Mouse (Mus musculus): ENCODE measurements around the gene Mum1. TPM values are rescaled to one million over a fixed set of nuclear protein-coding genes. Genes with fewer than 3 reads are reported as not detected.
"Not testable (repeated sequence)": the region's sequence is repeated elsewhere in the genome, so short reads cannot be mapped to it uniquely, and the experiment has no call there.

The Mum1 gene
- total RNA-seq, 2 experiments from 2014 or later: 15.2 to 19.4 TPM

DNA sequence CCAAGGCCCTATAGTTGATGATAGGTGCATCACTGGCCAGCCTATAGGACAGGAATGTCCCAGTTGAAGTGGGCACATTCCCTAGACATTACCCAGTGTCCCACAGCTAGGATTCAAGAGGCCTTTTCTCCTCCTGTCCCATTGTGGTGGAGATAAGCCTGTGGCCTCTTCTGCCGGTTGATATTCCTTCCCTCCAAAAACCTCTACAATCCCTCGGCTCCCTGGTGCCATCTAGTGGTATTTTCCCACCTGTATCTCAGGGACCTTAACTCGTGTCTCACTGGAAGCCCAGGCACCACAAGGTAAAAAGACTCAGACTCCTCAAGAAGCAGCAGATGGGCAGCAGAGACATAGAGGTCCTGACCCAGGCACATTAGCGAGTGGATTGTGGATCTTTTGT is 19.4 kb downstream of the Mum1 start:
- peak; percentile 74 for DNase-seq
- intact Hi-C loops (cut with DNase I; ENCODE audit: low total_unique reads): loop anchor here (2.0 kb wide), 2 partner anchors 43 to 69 kb away; no protein-coding TSS in a partner anchor

DNA sequence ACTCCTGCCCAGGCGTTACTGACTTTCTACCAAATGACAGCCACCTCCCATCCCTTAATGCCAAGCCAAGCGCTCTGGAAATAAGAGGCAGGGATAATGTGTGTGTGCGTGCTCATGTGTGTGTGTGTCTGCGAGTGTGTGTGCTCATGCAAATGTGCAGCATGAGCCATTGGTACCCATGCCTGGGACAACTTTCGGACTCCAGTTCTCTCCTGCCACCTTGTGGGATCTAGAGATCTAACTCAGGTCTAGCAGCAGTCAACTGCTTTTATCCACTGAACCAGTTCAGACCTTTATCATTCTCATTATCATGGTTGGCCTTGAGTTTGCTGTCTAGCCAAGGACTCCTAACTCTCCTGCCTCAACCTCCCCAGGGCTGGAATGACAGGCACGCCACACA is 21.6 kb downstream of the Mum1 start:
- intact Hi-C loops (cut with DNase I; ENCODE audit: low total_unique reads): no loop called here

GRCm38 (mm10) chr10:80248437-80248836 is 22.2 kb downstream of the Mum1 start:
- intact Hi-C loops (cut with DNase I; ENCODE audit: low total_unique reads); DNase-seq: not testable (repeated sequence)

More for the DNA sequence above, 21.6 kb downstream of the Mum1 start:
- no peak for DNase-seq

DNA sequence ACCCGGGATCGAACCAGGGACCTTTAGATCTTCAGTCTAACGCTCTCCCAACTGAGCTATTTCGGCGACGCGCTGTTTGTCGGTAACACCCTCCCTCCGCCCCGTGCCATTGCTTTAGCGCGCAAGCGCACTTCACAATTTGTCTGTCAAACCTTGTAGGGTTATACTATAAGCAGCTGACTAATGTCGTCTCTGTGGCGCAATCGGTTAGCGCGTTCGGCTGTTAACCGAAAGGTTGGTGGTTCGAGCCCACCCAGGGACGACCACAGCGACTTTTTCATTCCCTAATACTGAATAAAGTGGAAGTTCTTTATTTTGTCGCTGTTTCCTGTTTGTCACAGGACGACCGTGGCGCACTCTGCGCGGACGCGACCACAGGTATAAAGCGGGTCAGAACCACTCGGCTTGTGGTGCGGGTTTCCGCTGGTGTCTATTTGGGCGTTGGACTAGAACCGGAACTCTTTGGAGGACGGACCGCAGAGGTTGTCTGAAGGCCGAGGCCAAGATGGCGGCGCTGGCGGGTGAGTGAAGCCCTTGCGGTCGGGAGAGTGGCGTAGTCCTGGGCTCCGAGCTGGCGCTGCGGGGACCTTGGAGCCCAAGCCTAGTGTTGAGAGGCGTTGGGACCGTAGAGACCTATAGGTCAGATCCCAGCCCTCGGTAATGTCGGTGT is 22.9 kb downstream of the Mum1 start, which contains the start of gene Ndufs7:
Gene Ndufs7 (plus strand): TSS at position 151 of the 670 bp plus-strand sequence.
- peak; percentile 89 for DNase-seq
- intact Hi-C loops (cut with DNase I; ENCODE audit: low total_unique reads): no loop called here

DNA sequence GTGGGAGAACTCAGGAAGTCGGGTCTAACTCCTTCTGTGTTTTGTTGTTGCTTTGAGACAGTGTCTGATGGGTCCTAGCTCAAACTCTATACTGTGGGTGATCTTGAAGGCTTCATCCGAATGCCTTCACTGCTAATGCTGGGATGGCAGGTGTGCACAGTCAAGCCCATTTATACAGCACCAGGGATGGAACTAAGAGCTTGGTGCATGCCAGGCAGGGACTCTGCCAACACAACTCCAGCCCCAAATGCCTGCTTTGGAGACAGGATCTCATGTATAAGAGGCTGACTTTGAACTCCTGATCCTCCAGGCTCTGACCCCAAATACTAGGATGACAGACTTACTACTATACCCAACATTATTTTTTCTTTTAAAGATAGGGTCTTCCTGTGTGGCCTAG is 23.8 kb downstream of the Mum1 start:
- intact Hi-C loops (cut with DNase I; ENCODE audit: low total_unique reads): no loop called here
- DNase-seq: no peak

- no peak for DNase-seq
- intact Hi-C loops (cut with DNase I; ENCODE audit: low total_unique reads): no loop called here
Observed at GRCm38 (mm10) chr10:80250573-80250972, 24.3 kb downstream of the Mum1 start.

DNA sequence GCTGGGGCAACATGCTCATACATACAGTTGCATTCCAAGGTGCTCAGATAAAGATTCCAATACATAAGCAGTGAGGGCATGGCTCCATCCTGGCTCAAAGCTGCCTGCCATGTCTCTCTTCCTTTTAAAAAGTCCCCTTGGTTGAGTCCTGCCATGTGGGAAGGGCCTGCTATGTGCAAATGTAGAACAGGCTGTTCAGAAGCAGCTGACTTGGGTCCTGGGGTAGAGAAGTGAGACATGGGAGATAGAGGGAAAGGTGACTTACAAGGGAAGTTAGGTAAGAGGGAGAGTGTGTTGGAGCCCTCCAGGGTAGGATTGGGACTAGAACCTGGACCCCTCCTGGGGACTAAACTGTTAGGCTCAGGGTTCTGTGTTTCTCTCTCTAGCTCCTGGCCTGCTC is 25.8 kb downstream of the Mum1 start:
- DNase-seq: no peak
- intact Hi-C loops (cut with DNase I; ENCODE audit: low total_unique reads): no loop called here

DNA sequence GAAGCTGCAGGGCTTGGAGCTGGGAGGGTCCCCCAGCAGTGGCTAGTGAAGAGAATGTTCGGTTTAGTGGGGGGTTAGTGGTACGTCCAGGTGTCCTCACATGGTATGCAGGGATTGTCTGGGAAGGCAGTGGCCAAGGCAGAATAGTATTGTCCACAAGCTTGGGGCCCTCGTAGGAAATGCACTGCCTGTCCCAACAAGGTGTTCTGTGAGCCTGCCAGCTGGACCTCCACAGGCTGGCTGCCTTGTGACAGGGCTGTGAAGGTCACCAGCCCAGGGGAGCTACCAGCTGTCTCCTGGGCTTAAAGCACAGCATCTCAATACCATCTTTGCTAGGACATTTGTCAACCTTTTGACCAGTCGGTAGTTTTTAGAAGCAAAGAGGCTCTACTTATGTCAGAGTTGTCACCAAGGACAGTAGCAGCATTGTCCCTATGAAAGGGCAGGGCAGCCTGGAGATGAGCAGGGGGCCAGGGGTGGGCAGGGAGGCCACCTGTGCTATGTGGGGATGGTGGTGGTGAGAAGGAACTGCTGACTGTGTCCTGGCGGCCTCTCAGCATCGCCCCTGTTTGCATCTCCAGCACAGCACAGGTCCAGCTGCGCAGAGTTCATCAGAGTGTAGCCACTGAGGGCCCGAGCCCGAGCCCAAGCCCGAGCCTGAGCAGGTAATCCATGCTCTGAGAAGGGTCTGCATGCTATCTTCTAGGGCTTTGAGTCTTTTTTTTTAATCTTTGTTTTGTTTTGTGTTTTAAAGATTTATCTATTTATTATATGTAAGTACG is 26.4 kb downstream of the Mum1 start:
- intact Hi-C loops (cut with DNase I; ENCODE audit: low total_unique reads): no loop called here
- no peak for DNase-seq

DNA sequence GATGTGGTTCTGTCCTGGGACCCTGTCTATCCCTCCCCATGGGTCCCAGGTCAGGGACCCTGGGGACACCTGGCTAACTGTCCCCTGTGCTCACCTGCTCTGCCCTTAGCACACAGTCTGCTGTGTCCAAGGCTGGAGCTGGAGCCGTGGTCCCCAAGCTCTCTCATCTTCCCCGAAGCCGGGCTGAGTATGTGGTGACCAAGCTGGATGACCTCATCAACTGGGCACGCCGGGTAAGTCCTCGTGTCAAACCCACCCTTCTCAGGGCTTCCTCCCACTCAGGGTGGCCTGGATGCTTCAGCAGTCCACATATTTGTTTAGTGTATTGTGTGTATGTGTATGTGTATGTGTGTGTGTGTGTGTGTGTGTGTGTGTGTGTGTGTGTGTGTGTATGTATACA is 27.3 kb downstream of the Mum1 start:
- intact Hi-C loops (cut with DNase I; ENCODE audit: low total_unique reads): no loop called here
- DNase-seq: no peak

DNA sequence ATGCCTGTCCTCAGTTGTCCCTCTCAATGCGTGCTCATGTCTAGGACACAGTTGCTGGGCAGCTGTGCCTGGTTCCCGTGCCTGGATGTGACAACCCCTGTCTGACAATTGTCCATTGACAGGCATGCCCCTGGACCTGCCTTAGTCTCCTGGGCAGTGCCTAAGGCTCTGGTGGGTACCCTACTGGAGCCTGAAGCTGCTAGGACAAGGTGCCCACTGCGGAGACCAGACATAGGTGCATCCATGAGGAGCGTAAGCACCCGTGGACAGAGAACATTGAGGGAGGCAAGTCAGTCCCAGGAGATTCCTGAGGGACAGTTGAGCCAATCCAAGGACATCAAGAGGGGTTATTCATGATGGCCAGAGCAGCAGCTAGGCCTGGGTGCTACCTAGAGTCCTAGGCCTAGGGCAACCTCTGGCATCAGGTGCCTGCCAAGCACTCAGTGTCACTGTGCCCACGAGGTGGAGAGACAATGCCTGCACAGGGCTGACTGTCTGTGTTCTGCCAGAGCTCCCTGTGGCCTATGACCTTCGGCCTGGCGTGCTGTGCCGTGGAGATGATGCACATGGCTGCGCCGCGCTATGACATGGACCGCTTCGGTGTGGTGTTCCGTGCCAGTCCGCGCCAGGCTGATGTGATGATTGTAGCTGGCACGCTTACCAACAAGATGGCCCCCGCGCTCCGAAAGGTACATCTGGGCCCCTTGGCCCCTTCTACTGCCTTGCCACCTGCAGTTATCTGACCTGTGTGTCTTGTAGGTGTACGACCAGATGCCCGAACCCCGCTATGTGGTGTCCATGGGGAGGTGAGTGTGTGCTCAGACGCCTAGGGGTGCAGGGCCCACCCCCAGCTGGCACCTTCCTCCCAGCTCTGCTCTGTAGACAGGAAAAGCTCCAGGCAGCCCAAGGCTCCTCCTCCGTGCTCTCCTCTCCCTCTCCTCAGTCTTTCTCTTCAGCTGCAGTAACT is 28.4 kb downstream of the Mum1 start:
- intact Hi-C loops (cut with DNase I; ENCODE audit: low total_unique reads): no loop called here
- DNase-seq: no peak

DNA sequence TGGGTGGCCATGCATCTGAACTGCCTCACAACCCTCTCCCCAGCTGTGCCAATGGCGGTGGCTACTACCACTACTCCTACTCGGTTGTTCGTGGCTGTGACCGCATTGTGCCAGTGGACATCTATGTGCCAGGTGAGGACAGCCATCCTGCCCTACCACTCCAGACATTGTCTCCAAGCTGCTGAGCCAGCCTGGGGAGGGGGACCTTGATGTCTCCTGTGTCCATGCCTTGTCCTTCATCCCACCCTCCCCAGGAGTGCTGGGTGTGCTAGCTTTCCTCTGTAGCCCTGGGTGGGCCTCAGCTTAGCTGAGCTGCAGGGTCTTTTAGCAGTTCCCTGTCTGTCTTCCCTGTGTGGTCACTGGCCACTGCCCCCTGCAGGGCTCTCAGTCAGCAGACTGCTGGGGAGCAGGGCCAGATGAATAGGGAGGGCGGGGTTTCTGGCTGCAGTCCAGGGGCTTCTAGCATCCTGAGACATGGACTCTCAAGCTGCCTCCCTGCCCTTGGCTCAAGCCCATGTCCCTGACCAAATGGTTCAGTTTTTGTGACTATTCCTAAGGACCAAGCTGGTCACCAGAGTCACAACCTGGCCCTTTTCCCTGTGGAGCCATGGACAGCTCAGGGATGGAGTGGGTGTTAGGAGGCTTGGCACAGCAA is 29.8 kb downstream of the Mum1 start:
- intact Hi-C loops (cut with DNase I; ENCODE audit: low total_unique reads): no loop called here
- peak; percentile 54 for DNase-seq

GRCm38 (mm10) chr10:80257936-80258335 is 31.7 kb downstream of the Mum1 start:
- DNase-seq: no peak
- intact Hi-C loops (cut with DNase I; ENCODE audit: low total_unique reads): no loop called here

DNA sequence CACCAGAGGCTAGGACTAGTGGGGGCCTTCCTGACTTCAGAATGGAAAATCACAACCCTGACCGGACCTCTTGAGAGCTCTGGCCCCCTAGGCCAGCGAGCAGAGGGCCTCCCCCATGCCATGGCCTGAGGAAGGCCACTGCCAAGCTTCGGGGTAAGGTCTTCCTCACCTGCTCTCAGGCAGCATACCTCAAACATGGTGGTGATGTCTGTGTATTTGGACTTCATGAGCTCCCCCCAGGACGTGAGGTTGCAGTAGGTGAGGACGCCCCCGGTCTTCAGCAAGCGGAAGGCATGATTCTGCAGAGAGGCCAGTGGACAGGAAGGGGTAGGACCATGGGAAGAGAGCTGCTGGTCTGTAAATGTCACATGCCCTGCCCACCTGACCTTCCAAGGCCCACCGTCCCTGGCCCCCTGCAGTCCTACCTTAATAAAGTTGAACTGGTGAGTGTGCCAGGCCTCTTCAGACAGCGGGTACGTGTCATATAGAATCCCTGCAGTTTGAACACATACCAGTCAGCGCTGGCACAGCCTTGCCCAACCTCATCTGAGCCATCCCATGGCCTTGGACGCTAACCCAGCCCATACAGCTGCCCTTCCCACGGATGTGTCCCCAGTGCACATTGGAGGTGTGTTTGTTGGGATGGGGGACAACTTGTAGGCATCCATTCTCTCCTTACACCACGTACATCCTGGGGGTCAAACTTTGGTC is 32.7 kb downstream of the Mum1 start:
- no peak for DNase-seq
- intact Hi-C loops (cut with DNase I; ENCODE audit: low total_unique reads): no loop called here

GRCm38 (mm10) chr10:80259463-80259805 is 33.2 kb downstream of the Mum1 start:
- no peak for DNase-seq
- intact Hi-C loops (cut with DNase I; ENCODE audit: low total_unique reads): no loop called here

DNA sequence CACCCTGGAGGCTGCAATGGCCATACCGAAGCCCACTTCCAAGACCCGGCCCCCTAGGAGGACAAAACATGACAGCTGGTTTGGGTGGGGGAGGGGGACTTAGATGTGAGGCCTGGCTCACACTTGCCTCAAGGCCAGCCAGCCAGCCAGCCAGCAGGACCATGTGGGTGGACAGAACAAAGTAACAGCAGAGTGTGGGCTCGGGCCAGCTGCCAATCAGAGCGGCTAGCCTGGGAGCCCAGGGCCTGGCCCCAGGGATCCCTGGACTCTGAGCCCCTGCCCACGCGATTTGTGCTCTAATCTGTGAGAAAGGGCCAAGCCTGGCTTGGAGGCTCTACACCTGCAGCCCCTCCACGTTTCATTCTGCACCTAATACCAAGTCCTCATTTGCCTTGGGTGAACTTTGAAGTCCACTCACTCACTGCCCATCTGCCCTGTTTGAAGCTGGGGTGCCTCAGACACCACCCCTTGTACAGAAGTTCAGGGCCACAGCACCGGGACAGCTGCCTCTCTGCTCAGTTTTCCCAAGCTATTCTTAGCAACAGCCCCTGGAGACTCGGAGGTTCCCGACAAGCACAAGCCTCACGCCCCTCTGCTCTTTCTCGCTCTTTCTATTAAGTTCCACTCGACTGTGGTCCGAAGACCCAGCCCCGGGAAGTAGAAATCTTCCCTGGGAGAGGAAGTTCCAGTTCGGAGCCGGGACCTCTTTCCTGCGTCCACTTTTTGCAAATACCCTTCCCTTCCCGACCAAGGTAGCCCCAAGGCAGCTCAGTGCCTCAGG is 33.8 kb downstream of the Mum1 start:
- peak; percentile 82 for DNase-seq
- intact Hi-C loops (cut with DNase I; ENCODE audit: low total_unique reads): no loop called here

DNA sequence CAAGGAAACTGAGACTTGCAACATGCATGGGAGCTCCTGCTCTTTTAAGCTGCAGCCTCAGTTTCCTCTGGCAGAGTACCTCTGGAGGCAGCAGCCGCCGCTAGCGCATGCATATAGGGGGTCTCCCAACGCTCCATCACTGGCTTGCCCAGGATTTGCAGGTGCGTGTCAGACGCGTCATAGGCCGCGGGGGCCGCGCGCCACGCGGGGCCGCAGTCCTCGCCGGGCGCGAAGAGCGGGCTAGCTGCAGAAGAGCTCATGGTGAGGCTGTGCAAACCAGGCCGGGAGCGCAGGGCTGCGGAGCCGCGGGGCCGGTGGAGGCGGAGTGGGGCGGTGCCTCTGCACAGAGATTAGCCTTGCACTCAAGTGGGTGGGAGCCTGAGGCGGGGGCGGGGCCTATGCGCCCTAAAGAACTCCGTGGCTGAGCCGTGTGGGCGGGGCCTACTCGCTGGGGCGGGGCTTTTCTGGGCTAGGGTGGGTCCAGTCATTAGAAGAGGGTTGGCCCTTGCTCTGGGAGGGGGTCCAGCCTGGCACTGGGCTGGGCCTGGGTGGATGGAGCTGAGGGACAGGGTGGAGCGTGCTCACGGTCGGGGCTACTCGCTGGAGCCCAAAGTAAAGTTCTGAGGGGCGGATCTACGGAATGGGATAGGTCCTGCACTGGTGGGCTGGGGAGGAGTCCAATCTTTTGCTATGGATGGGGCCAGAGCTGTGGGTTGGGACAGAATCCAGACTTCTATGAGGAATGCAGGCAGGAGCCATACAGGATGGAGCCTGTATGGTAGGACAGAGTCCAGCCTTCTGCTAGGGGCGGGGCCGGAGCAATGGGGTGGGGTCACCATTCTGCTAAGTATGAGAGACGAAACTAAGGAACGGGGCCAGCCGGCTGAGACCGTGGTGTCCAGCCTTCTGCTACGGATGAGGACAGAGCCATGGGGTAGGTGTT is 34.7 kb downstream of the Mum1 start, which contains the start of the genes Gamt and Dazap1:
Gene Gamt (minus strand): TSS at position 371 of the 943 bp plus-strand sequence.
Gene Dazap1 (plus strand): TSS at position 845 of the 943 bp plus-strand sequence.
- DNase-seq: peak; percentile 99
- intact Hi-C loops (cut with DNase I; ENCODE audit: low total_unique reads): no loop called here

- DNase-seq: peak; percentile 100
- intact Hi-C loops (cut with DNase I; ENCODE audit: low total_unique reads): no loop called here
Observed at GRCm38 (mm10) chr10:80261585-80261968, 35.3 kb downstream of the Mum1 start.
